Mouse (Mus musculus) midbrain, embryonic 12.5 days (tissue): Measurements from ENCODE around the gene Zbtb11. TPM values are rescaled to one million over a fixed set of nuclear protein-coding genes. Genes with fewer than 3 reads are reported as not detected.
A peak's percentile ranks its signal among the peaks of the same experiment; 100 is the strongest.

ENCODE experiments used
- ATAC-seq: fragments of 200-750 bp; cut with Nextera tagmentation; 2 replicates; pipeline ENCODE4 v1.8.0; 2017; ENCODE audit warnings: low read depth, moderate TSS enrichment, moderate library complexity; ENCODE audit not compliant: low FRiP score
- H3K27ac ChIP-seq: fragments of 300-500 bp; sonication (generic); replicated peaks from 2 replicates; pipeline ENCODE4 v1.5.1; 2016; ENCODE audit warnings: mild to moderate bottlenecking
- H3K27me3 ChIP-seq: fragments of 300-500 bp; sonication (generic); 2 replicates; pipeline ENCODE4 v1.6.1; 2016; ENCODE audit warnings: mild to moderate bottlenecking
- H3K36me3 ChIP-seq: fragments of 300-500 bp; sonication (generic); 2 replicates; pipeline ENCODE4 v1.6.1; 2016
- H3K4me1 ChIP-seq: fragments of 300-500 bp; sonication (generic); 2 replicates; pipeline ENCODE4 v1.6.1; 2016
- H3K4me2 ChIP-seq: fragments of 300-500 bp; sonication (generic); replicated peaks from 2 replicates; pipeline ENCODE4 v1.6.1; 2016; ENCODE audit warnings: mild to moderate bottlenecking, moderate library complexity
- H3K4me3 ChIP-seq: fragments of 300-500 bp; sonication (generic); 2 replicates; pipeline ENCODE4 v1.5.1; 2016; ENCODE audit warnings: mild to moderate bottlenecking
- H3K9ac ChIP-seq: fragments of 300-500 bp; sonication (generic); replicated peaks from 2 replicates; pipeline ENCODE4 v1.6.1; 2016; ENCODE audit warnings: mild to moderate bottlenecking, moderate library complexity
- H3K9me3 ChIP-seq: fragments of 300-500 bp; sonication (generic); 2 replicates; pipeline ENCODE4 v1.6.1; 2016; ENCODE audit warnings: mild to moderate bottlenecking
- WGBS: fragments of 180-500 bp; shearing (Covaris S2); methylation state at CpG from one replicate; pipeline ENCODE4 v1.1.7; 2016; 5-methylcytosine and 5-hydroxymethylcytosine counted together
- polyA plus RNA-seq: library from polyadenylated mRNA; unstranded; fragments of >200 nt; fragmentation: Nextera tagmentation; extraction: Ambion mirVana; gene quantifications from 2 replicates; pipeline ENCODE4 v1.2.1, GENCODE M21; 2016

Zbtb11 gene
- polyA plus RNA-seq, 1 experiment from 2014 or later, result 21.5 TPM

GRCm38 (mm10) chr16:55972626-55973201, 969 bp upstream of the Zbtb11 start:
- ATAC-seq, result no peak
- H3K9me3 ChIP-seq, result no peaks in the 10 kb centered on the region
- 0 out of 2 replicates have a peak overlapping the region, but pooled peaks have one; percentile 4 for H3K9ac ChIP-seq
- peak overlapping the region; percentile 75 for H3K4me3 ChIP-seq
- H3K4me2 ChIP-seq, result peak overlapping the region; percentile 59
- no peaks in the 10 kb centered on the region for H3K27me3 ChIP-seq
- H3K27ac ChIP-seq, result peak overlapping the region; percentile 65
- H3K4me1 ChIP-seq, result peaks cover 23% of the 10 kb centered on the region
- WGBS, result 56% methylated on average over 10 of the region's 10 CpGs
- peaks cover 39% of the 10 kb centered on the region for H3K36me3 ChIP-seq

GRCm38 (mm10) chr16:55974256-55974902, 696 bp downstream of the Zbtb11 start:
- Histone ChIP-seq H3K4me1 (peaks cover 23% of the 10 kb centered on the region), H3K4me2 (peak overlapping the region; percentile 87), H3K27me3 (no peaks in the 10 kb centered on the region), H3K4me3 (peak overlapping the region; percentile 75), H3K9ac (peak overlapping the region; percentile 83), H3K9me3 (no peaks in the 10 kb centered on the region), H3K27ac (peak overlapping the region; percentile 68), H3K36me3 (peaks cover 33% of the 10 kb centered on the region)
- WGBS, result under 1% methylated on average over 55 of the region's 55 CpGs
- peak; percentile 82 for ATAC-seq

GRCm38 (mm10) chr16:55974903-55975285, 1.2 kb downstream of the Zbtb11 start:
- peak overlapping the region; percentile 68 for H3K27ac ChIP-seq
- ATAC-seq, result no peak
- no peaks in the 10 kb centered on the region for H3K9me3 ChIP-seq

GRCm38 (mm10) chr16:55986001-55986400, 12.3 kb downstream of the Zbtb11 start:
- Histone ChIP-seq H3K4me3 (no peak overlapping the region), H3K36me3 (peaks cover 44% of the 10 kb centered on the region), H3K4me2 (no peak overlapping the region), H3K9ac (no peak overlapping the region), H3K9me3 (no peaks in the 10 kb centered on the region), H3K4me1 (no peaks in the 10 kb centered on the region), H3K27ac (no peak overlapping the region), H3K27me3 (no peaks in the 10 kb centered on the region)
- ATAC-seq, result no peak
- WGBS, result over 99% methylated on average over 3 of the region's 3 CpGs

More at GRCm38 (mm10) chr16:55974903-55975285, 1.2 kb downstream of the Zbtb11 start:
- no peaks in the 10 kb centered on the region for H3K27me3 ChIP-seq
- 11% methylated on average over 14 of the region's 14 CpGs for WGBS
- peak overlapping the region; percentile 83 for H3K9ac ChIP-seq
- peaks cover 28% of the 10 kb centered on the region for H3K36me3 ChIP-seq
- peaks cover 23% of the 10 kb centered on the region for H3K4me1 ChIP-seq
- peak overlapping the region; percentile 87 for H3K4me2 ChIP-seq
- peak overlapping the region; percentile 75 for H3K4me3 ChIP-seq

GRCm38 (mm10) chr16:55990311-55990710, 16.6 kb downstream of the Zbtb11 start:
- Histone ChIP-seq H3K4me1 (no peaks in the 10 kb centered on the region), H3K9ac (no peak overlapping the region), H3K36me3 (peaks cover 46% of the 10 kb centered on the region), H3K4me2 (no peak overlapping the region), H3K27ac (no peak overlapping the region), H3K9me3 (no peaks in the 10 kb centered on the region), H3K4me3 (no peak overlapping the region), H3K27me3 (no peaks in the 10 kb centered on the region)
- 92% methylated on average over 4 of the region's 4 CpGs for WGBS
- ATAC-seq, result no peak

- Histone ChIP-seq H3K4me1 (no peaks in the 10 kb centered on the region), H3K4me2 (no peak overlapping the region), H3K4me3 (no peak overlapping the region), H3K27ac (no peak overlapping the region), H3K36me3 (peaks cover 51% of the 10 kb centered on the region), H3K9ac (no peak overlapping the region), H3K9me3 (no peaks in the 10 kb centered on the region), H3K27me3 (no peaks in the 10 kb centered on the region)
- ATAC-seq, result no peak
- WGBS, result 91% methylated on average over 2 of the region's 2 CpGs
Measured at GRCm38 (mm10) chr16:55994235-55994634, 20.6 kb downstream of the Zbtb11 start.

- Histone ChIP-seq H3K27me3 (no peaks in the 10 kb centered on the region), H3K4me3 (no peak overlapping the region), H3K4me2 (no peak overlapping the region), H3K36me3 (peaks cover 48% of the 10 kb centered on the region), H3K4me1 (no peaks in the 10 kb centered on the region), H3K9me3 (no peaks in the 10 kb centered on the region), H3K9ac (no peak overlapping the region), H3K27ac (no peak overlapping the region)
- no peak for ATAC-seq
- 94% methylated on average over 11 of the region's 11 CpGs for WGBS
Measured at GRCm38 (mm10) chr16:56006798-56007197, 33.1 kb downstream of the Zbtb11 start.

GRCm38 (mm10) chr16:56008862-56009261, 35.2 kb downstream of the Zbtb11 start:
- peaks cover 42% of the 10 kb centered on the region for H3K36me3 ChIP-seq

GRCm38 (mm10) chr16:56012789-56013743, 39.4 kb downstream of the Zbtb11 start:
- ATAC-seq, result peak; percentile 58; the same call in 1 of the 2 replicates
- WGBS, result 91% methylated on average over 10 of the region's 10 CpGs
- no peak overlapping the region for H3K4me3 ChIP-seq
- H3K4me1 ChIP-seq, result no peaks in the 10 kb centered on the region
- no peak overlapping the region for H3K27ac ChIP-seq
- H3K36me3 ChIP-seq, result peaks cover 37% of the 10 kb centered on the region
- H3K27me3 ChIP-seq, result no peaks in the 10 kb centered on the region
- H3K9me3 ChIP-seq, result no peaks in the 10 kb centered on the region
- H3K9ac ChIP-seq, result no peak overlapping the region
- H3K4me2 ChIP-seq, result no peak overlapping the region

More at GRCm38 (mm10) chr16:56008862-56009261, 35.2 kb downstream of the Zbtb11 start:
- H3K4me2 ChIP-seq, result no peak overlapping the region
- WGBS, result 93% methylated on average over 1 of the region's 1 CpGs
- no peak overlapping the region for H3K27ac ChIP-seq
- no peaks in the 10 kb centered on the region for H3K27me3 ChIP-seq
- no peak overlapping the region for H3K4me3 ChIP-seq
- no peaks in the 10 kb centered on the region for H3K9me3 ChIP-seq
- no peaks in the 10 kb centered on the region for H3K4me1 ChIP-seq
- no peak overlapping the region for H3K9ac ChIP-seq
- no peak for ATAC-seq

GRCm38 (mm10) chr16:56014076-56014475, 40.4 kb downstream of the Zbtb11 start:
- peaks cover 44% of the 10 kb centered on the region for H3K36me3 ChIP-seq
- no peak overlapping the region for H3K9ac ChIP-seq
- H3K9me3 ChIP-seq, result no peaks in the 10 kb centered on the region
- H3K4me2 ChIP-seq, result no peak overlapping the region
- no peak overlapping the region for H3K4me3 ChIP-seq
- 88% methylated on average over 7 of the region's 7 CpGs for WGBS
- H3K27me3 ChIP-seq, result no peaks in the 10 kb centered on the region
- no peak for ATAC-seq
- no peaks in the 10 kb centered on the region for H3K4me1 ChIP-seq
- H3K27ac ChIP-seq, result no peak overlapping the region

GRCm38 (mm10) chr16:56019660-56020059, 46.0 kb downstream of the Zbtb11 start:
- ATAC-seq, result no peak
- H3K4me3 ChIP-seq, result no peak overlapping the region
- no peaks in the 10 kb centered on the region for H3K27me3 ChIP-seq
- H3K4me1 ChIP-seq, result no peaks in the 10 kb centered on the region
- H3K4me2 ChIP-seq, result no peak overlapping the region
- H3K9ac ChIP-seq, result no peak overlapping the region
- peaks cover 49% of the 10 kb centered on the region for H3K36me3 ChIP-seq
- no peak overlapping the region for H3K27ac ChIP-seq
- no peaks in the 10 kb centered on the region for H3K9me3 ChIP-seq
- 96% methylated on average over 7 of the region's 7 CpGs for WGBS
